Mouse (Mus musculus) intestine, embryonic 16.5 days (tissue): ENCODE results near the gene Cpne2. TPM values are rescaled to one million over a fixed set of nuclear protein-coding genes. Genes with fewer than 3 reads are reported as not detected.

ENCODE experiments used
- ATAC-seq: fragments of 200-750 bp; cut with Nextera tagmentation; 2 replicates; pipeline ENCODE4 v1.8.0; 2017; ENCODE audit warnings: moderate TSS enrichment, moderate library complexity
- H3K27ac ChIP-seq: fragments of 300-500 bp; sonication (generic); 2 replicates; pipeline ENCODE4 v1.5.1; 2014; ENCODE audit warnings: mild to moderate bottlenecking, low read length
- H3K27me3 ChIP-seq: fragments of 300-500 bp; sonication (generic); replicated peaks from 2 replicates; pipeline ENCODE4 v1.6.1; 2014; ENCODE audit warnings: low read length, control low read depth, mixed read lengths; ENCODE audit not compliant: control insufficient read depth, insufficient read depth
- H3K36me3 ChIP-seq: fragments of 300-500 bp; sonication (generic); 2 replicates; pipeline ENCODE4 v1.6.1; 2014; ENCODE audit warnings: low read length, control low read depth; ENCODE audit not compliant: control insufficient read depth, insufficient read depth
- H3K4me1 ChIP-seq: fragments of 300-500 bp; sonication (generic); 2 replicates; pipeline ENCODE4 v1.6.1; 2014; ENCODE audit warnings: low read length, control low read depth, mixed read lengths; ENCODE audit not compliant: control insufficient read depth, insufficient read depth
- H3K4me2 ChIP-seq: fragments of 300-500 bp; sonication (generic); 2 replicates; pipeline ENCODE4 v1.6.1; 2014; ENCODE audit warnings: low read depth, low read length, control low read depth
- H3K4me3 ChIP-seq: fragments of 300-500 bp; sonication (generic); 2 replicates; pipeline ENCODE4 v1.5.1; 2014; ENCODE audit warnings: mild to moderate bottlenecking, low read length
- H3K9ac ChIP-seq: fragments of 300-500 bp; sonication (generic); 2 replicates; pipeline ENCODE4 v1.6.1; 2014; ENCODE audit warnings: low read depth, low read length
- H3K9me3 ChIP-seq: fragments of 300-500 bp; sonication (generic); 2 replicates; pipeline ENCODE4 v1.6.1; 2016; ENCODE audit warnings: low read length, control low read depth; ENCODE audit not compliant: control insufficient read depth
- WGBS: fragments of 180-500 bp; shearing (Covaris S2); extraction: QIAGEN DNeasy Blood & Tissue Kit; methylation state at CpG from one replicate; pipeline ENCODE4 v1.1.7; 2014; 5-methylcytosine and 5-hydroxymethylcytosine counted together
- polyA plus RNA-seq: library from polyadenylated mRNA; unstranded; fragments of >200 nt; fragmentation: Nextera tagmentation; extraction: Ambion mirVana; gene quantifications from 2 replicates; pipeline ENCODE4 v1.2.1, GENCODE M21; 2015

Gene Cpne2
- polyA plus RNA-seq, 1 experiment from 2014 or later, result 5.7 TPM

GRCm38 (mm10) chr8:94516766-94517165, 16.0 kb upstream of the Cpne2 start:
- Histone ChIP-seq H3K4me3 (no peak overlapping the region), H3K27ac (no peak overlapping the region), H3K36me3 (no peaks in the 10 kb centered on the region), H3K9me3 (no peaks in the 10 kb centered on the region), H3K4me2 (no peak overlapping the region), H3K27me3 (no peaks in the 10 kb centered on the region), H3K4me1 (no peaks in the 10 kb centered on the region), H3K9ac (no peak overlapping the region)
- WGBS, result 51% methylated on average over 3 of the region's 3 CpGs
- no peak for ATAC-seq

- H3K9ac ChIP-seq, result no peak overlapping the region
- H3K4me1 ChIP-seq, result no peaks in the 10 kb centered on the region
- H3K36me3 ChIP-seq, result no peaks in the 10 kb centered on the region
- H3K4me3 ChIP-seq, result no peak overlapping the region
- H3K27ac ChIP-seq, result no peak overlapping the region
- H3K27me3 ChIP-seq, result no peaks in the 10 kb centered on the region
- 68% methylated on average over 10 of the region's 10 CpGs for WGBS
- ATAC-seq, result no peak
- H3K4me2 ChIP-seq, result no peak overlapping the region
- H3K9me3 ChIP-seq, result no peaks in the 10 kb centered on the region
Measured at GRCm38 (mm10) chr8:94518331-94518730, 14.5 kb upstream of the Cpne2 start.

GRCm38 (mm10) chr8:94519021-94519420, 13.8 kb upstream of the Cpne2 start:
- ATAC-seq, result no peak
- Histone ChIP-seq H3K9ac (no peak overlapping the region), H3K36me3 (no peaks in the 10 kb centered on the region), H3K27ac (no peak overlapping the region), H3K4me1 (no peaks in the 10 kb centered on the region), H3K9me3 (no peaks in the 10 kb centered on the region), H3K4me3 (no peak overlapping the region), H3K4me2 (no peak overlapping the region), H3K27me3 (no peaks in the 10 kb centered on the region)
- 94% methylated on average over 5 of the region's 5 CpGs for WGBS

GRCm38 (mm10) chr8:94521481-94521880, 11.3 kb upstream of the Cpne2 start:
- H3K4me2 ChIP-seq, result no peak overlapping the region
- H3K9ac ChIP-seq, result no peak overlapping the region
- no peaks in the 10 kb centered on the region for H3K4me1 ChIP-seq
- ATAC-seq, result no peak
- H3K4me3 ChIP-seq, result no peak overlapping the region
- no peak overlapping the region for H3K27ac ChIP-seq
- H3K9me3 ChIP-seq, result no peaks in the 10 kb centered on the region
- no peaks in the 10 kb centered on the region for H3K27me3 ChIP-seq
- H3K36me3 ChIP-seq, result no peaks in the 10 kb centered on the region
- 65% methylated on average over 4 of the region's 4 CpGs for WGBS

- ATAC-seq, result no peak
- no peak overlapping the region for H3K4me3 ChIP-seq
- H3K4me2 ChIP-seq, result no peak overlapping the region
- no peaks in the 10 kb centered on the region for H3K27me3 ChIP-seq
- H3K4me1 ChIP-seq, result no peaks in the 10 kb centered on the region
- 81% methylated on average over 3 of the region's 3 CpGs for WGBS
- no peaks in the 10 kb centered on the region for H3K9me3 ChIP-seq
- no peaks in the 10 kb centered on the region for H3K36me3 ChIP-seq
- H3K27ac ChIP-seq, result no peak overlapping the region
- no peak overlapping the region for H3K9ac ChIP-seq
Measured at GRCm38 (mm10) chr8:94522482-94522881, 10.3 kb upstream of the Cpne2 start.

GRCm38 (mm10) chr8:94524554-94524953, 8.2 kb upstream of the Cpne2 start:
- H3K9me3 ChIP-seq, result no peaks in the 10 kb centered on the region
- H3K4me3 ChIP-seq, result no peak overlapping the region
- H3K36me3 ChIP-seq, result no peaks in the 10 kb centered on the region
- no peak overlapping the region for H3K9ac ChIP-seq
- WGBS, result 78% methylated on average over 9 of the region's 9 CpGs
- no peaks in the 10 kb centered on the region for H3K27me3 ChIP-seq
- H3K4me1 ChIP-seq, result no peaks in the 10 kb centered on the region
- no peak overlapping the region for H3K27ac ChIP-seq
- ATAC-seq, result no peak
- no peak overlapping the region for H3K4me2 ChIP-seq

- Histone ChIP-seq H3K9ac (no peak overlapping the region), H3K4me3 (no peak overlapping the region), H3K27ac (no peak overlapping the region), H3K36me3 (no peaks in the 10 kb centered on the region), H3K4me1 (peaks cover 5% of the 10 kb centered on the region), H3K4me2 (no peak overlapping the region), H3K9me3 (no peaks in the 10 kb centered on the region), H3K27me3 (no peaks in the 10 kb centered on the region)
- WGBS, result 78% methylated on average over 7 of the region's 7 CpGs
- ATAC-seq, result no peak; the same call in 1 of the 2 replicates
Measured at GRCm38 (mm10) chr8:94527178-94527577, 5.6 kb upstream of the Cpne2 start.

GRCm38 (mm10) chr8:94528245-94528644, 4.5 kb upstream of the Cpne2 start:
- Histone ChIP-seq H3K9me3 (no peaks in the 10 kb centered on the region), H3K9ac (no peak overlapping the region), H3K27ac (no peak overlapping the region), H3K4me3 (no peak overlapping the region), H3K27me3 (no peaks in the 10 kb centered on the region), H3K4me1 (peaks cover 8% of the 10 kb centered on the region), H3K36me3 (no peaks in the 10 kb centered on the region), H3K4me2 (no peak overlapping the region)
- WGBS, result 48% methylated on average over 4 of the region's 4 CpGs
- ATAC-seq, result no peak

GRCm38 (mm10) chr8:94529875-94530274, 2.9 kb upstream of the Cpne2 start:
- no peaks in the 10 kb centered on the region for H3K36me3 ChIP-seq
- H3K27ac ChIP-seq, result no peak overlapping the region
- 68% methylated on average over 4 of the region's 4 CpGs for WGBS

GRCm38 (mm10) chr8:94530643-94531042, 2.1 kb upstream of the Cpne2 start:
- Histone ChIP-seq H3K36me3 (no peaks in the 10 kb centered on the region), H3K4me2 (no peak overlapping the region), H3K27me3 (0 out of 2 replicates have a peak, but pooled peaks cover 2% of the 10 kb centered on the region), H3K9me3 (no peaks in the 10 kb centered on the region), H3K4me1 (peaks cover 8% of the 10 kb centered on the region), H3K4me3 (no peak overlapping the region), H3K9ac (no peak overlapping the region), H3K27ac (no peak overlapping the region)
- WGBS, result 86% methylated on average over 4 of the region's 4 CpGs
- ATAC-seq, result no peak

More at GRCm38 (mm10) chr8:94529875-94530274, 2.9 kb upstream of the Cpne2 start:
- Histone ChIP-seq H3K27me3 (0 out of 2 replicates have a peak, but pooled peaks cover 2% of the 10 kb centered on the region), H3K4me2 (no peak overlapping the region), H3K4me1 (peaks cover 8% of the 10 kb centered on the region), H3K4me3 (no peak overlapping the region), H3K9me3 (no peaks in the 10 kb centered on the region), H3K9ac (no peak overlapping the region)
- no peak for ATAC-seq
